Mouse (Mus musculus) frontal cortex, postnatal 25 days (tissue): Measurements from ENCODE around the gene Gm45021.

Experiments used
- DNase-seq, 2 experiments: peaks; one replicate each; pipeline ENCODE4 v3.0.0; 2022; ENCODE audit warnings: low spot score in 2 of 2

The Gm45021 gene

GRCm38 (mm10) chr6:48572572-48573061 is 16.8 kb upstream of the Gm45021 start, which contains the start of gene Rarres2:
Rarres2 (minus strand) TSS chr6:48572789.
- no peak for DNase-seq

GRCm38 (mm10) chr6:48573280-48573679 is 16.1 kb upstream of the Gm45021 start:
- no peak for DNase-seq

GRCm38 (mm10) chr6:48573981-48574380 is 15.4 kb upstream of the Gm45021 start:
- DNase-seq = no peak

GRCm38 (mm10) chr6:48578736-48579135 is 10.7 kb upstream of the Gm45021 start:
- no peak for DNase-seq

- DNase-seq = no peak
These were observed 10.2 kb upstream of the Gm45021 start for GRCm38 (mm10) chr6:48579215-48579648.

- DNase-seq = no peak
These were observed 8.2 kb upstream of the Gm45021 start for GRCm38 (mm10) chr6:48581257-48581656.

GRCm38 (mm10) chr6:48582037-48582436 is 7.4 kb upstream of the Gm45021 start:
- DNase-seq = no peak

GRCm38 (mm10) chr6:48591221-48591845 is 1.9 kb downstream of the Gm45021 start:
- no peak for DNase-seq

GRCm38 (mm10) chr6:48591871-48592270 is 2.5 kb downstream of the Gm45021 start:
- no peak for DNase-seq

GRCm38 (mm10) chr6:48593158-48594042 is 4.0 kb downstream of the Gm45021 start, which contains the start of the genes Repin1 and Gm44965:
Repin1 (plus strand) TSS chr6:48593883.
Gm44965 (plus strand) TSS chr6:48593941.
- peak; percentile 88 to 89 for DNase-seq

- no peak for DNase-seq
These were observed 4.8 kb downstream of the Gm45021 start for GRCm38 (mm10) chr6:48594043-48594738.

- no peak for DNase-seq
These were observed 5.9 kb downstream of the Gm45021 start for GRCm38 (mm10) chr6:48595278-48595677.

GRCm38 (mm10) chr6:48596545-48597232 is 7.3 kb downstream of the Gm45021 start:
- DNase-seq = no peak

GRCm38 (mm10) chr6:48597233-48597625 is 7.8 kb downstream of the Gm45021 start:
- no peak for DNase-seq

GRCm38 (mm10) chr6:48600594-48600993 is 11.2 kb downstream of the Gm45021 start:
- no peak for DNase-seq

GRCm38 (mm10) chr6:48601271-48602079 is 12.1 kb downstream of the Gm45021 start, which contains the start of gene Zfp775:
Zfp775 (plus strand) TSS chr6:48602063.
- DNase-seq = peak; percentile 88 to 94

GRCm38 (mm10) chr6:48602080-48602741 is 12.8 kb downstream of the Gm45021 start:
- no peak for DNase-seq

GRCm38 (mm10) chr6:48608124-48608523 is 18.7 kb downstream of the Gm45021 start:
- DNase-seq = no peak

GRCm38 (mm10) chr6:48609512-48609911 is 20.1 kb downstream of the Gm45021 start:
- DNase-seq = no peak

- no peak for DNase-seq
These were observed 21.2 kb downstream of the Gm45021 start for GRCm38 (mm10) chr6:48610657-48611056.
